Mouse (Mus musculus): ENCODE results near the gene Clcn1.

Gene Clcn1

GRCm38 (mm10) chr6:42309816-42310378, 23.4 kb downstream of the Clcn1 start:
- no peak for DNase-seq (ENCODE audit: low spot score)

DNA sequence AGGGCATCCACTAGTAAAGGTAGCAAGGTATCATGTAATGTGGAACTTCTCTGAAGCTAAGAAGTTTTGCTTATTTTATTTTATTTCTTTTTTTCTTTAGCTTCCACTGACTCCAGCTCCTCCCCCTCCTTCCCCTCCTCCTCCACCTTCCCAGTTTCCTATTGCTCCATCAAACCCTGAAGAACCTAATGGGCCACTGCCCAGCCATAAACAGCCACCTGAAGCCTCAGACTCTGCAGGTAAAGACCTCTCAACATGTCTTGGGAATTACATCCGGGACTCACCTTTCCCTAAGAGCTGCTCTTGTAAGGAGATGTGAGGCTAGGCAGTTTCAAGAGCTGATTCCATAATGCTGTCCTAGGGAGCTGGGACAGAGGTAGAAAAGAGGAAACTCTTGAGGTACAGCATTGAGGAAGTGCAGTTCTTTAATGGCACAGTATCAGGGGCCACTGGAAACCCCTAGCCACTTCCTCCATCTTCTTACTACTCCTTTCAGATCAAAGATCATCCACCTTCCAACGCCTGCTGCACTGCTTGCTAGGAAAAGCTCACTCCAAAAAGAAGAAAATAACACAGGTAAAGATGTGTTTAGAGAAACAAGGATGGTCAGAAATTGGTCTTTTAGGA, 24.1 kb downstream of the Clcn1 start:
- DNase-seq (ENCODE audit: low spot score): no peak

- no peak for DNase-seq (ENCODE audit: low spot score)
Measured at GRCm38 (mm10) chr6:42318293-42318692, 31.8 kb downstream of the Clcn1 start.

GRCm38 (mm10) chr6:42323371-42324066, 37.0 kb downstream of the Clcn1 start:
- DNase-seq (ENCODE audit: low spot score): no peak

DNA sequence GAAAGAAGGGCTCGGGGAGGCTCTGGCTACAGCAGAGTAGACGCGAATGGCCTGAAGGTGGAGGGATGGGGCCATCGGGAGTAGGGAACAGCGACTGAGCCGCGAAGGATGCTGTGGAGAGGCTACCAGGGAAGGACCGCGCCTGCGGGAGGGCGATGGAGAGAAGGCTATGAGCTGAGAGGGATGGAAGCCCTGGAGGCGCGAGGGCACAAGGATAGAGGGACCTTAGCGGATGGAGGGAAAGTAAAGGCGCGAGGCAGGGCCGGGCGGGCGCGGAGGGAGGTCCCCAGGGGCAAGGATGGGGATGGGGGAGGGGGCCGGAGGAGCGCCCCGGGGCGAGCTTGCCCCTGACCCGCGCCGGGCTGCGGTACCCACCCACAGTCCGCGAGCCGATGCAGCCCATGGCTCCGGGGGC, 37.6 kb downstream of the Clcn1 start:
- peak; percentile 46 for DNase-seq (ENCODE audit: low spot score)

DNA sequence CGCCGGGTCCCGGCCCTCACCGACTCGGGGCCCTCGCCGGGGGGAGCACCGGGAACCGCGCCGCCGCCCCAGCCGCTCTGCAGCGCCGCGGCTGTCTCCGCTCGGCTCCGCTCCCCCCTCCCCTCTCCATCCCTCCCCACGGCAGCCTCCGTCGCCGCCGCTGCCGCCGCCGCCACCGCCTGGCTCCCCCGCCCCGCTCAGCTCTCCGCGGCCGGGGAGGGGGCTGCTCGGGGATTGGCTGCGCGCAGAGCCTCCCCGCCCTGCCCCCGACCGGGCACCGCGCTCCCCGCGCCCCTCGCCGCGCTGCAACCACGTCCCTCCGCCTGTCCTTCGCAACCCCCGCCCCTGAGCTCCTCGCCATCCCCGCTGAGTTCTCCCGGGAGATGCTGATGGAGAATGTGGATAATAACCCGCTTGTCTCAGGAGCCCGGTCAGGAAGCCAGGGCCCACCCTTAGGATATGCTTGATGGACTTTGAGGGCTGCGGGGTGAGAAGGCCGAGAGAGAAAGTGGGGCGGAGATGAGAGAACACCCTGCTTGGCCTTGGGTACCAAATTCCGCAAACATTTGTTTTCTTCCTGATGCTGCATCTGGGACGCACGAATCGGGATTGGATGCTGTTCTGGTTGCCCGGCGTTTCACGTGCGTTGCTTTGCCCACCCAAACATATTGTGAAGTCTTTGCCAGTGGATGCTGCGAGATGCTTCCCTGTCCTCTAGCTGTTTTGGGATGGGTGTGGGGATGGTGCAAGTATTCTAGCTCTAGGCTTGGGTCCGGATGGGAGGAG, 38.2 kb downstream of the Clcn1 start, which contains the start of gene Fam131b:
TSS of gene Fam131b (minus strand) at position 162 of the 786 bp plus-strand sequence.
- peak; percentile 55 for DNase-seq (ENCODE audit: low spot score)

- peak; percentile 83 for DNase-seq (ENCODE audit: low spot score)
Measured at GRCm38 (mm10) chr6:42325268-42325609, 38.8 kb downstream of the Clcn1 start.

DNA sequence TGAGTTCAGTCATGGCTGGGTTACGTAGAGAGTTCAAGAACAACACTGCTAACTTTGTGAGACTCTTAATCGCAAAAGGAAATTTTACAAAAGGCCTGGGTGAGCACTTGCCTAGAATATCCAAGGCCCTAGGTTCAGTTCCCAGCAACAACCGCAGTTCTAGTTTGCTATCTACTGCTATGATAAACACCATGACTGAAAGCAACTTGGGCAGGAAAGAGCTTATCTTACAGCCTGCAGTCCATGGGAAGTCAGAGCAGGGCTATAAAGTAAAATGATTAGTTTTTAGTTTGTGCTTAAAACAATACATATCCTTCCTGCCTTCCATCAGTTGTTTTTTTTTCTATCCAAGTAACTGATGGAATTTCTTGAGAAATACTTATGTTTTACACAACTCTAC, 40.0 kb downstream of the Clcn1 start:
- no peak for DNase-seq (ENCODE audit: low spot score)

DNA sequence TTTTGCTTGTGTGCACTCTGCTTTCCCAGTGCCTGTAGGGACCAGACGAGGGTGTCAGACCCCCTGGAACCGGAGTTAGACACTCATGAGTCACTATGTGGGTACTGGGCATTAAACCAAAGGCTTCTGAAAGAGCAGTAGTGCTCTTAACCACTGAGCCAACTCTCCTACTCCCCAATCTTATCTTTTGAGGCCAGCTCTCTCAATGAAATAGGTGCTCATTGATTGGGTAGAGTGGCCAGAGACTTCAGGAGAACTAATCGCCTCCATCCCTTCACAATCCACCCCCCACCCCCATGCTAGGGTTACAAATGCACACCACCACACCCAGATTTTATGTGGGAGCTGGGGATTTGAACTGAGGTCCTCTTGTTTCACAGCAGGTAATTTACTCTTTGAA, 42.3 kb downstream of the Clcn1 start:
- DNase-seq (ENCODE audit: low spot score): no peak

GRCm38 (mm10) chr6:42330216-42330615, 43.7 kb downstream of the Clcn1 start:
- no peak for DNase-seq (ENCODE audit: low spot score)

DNA sequence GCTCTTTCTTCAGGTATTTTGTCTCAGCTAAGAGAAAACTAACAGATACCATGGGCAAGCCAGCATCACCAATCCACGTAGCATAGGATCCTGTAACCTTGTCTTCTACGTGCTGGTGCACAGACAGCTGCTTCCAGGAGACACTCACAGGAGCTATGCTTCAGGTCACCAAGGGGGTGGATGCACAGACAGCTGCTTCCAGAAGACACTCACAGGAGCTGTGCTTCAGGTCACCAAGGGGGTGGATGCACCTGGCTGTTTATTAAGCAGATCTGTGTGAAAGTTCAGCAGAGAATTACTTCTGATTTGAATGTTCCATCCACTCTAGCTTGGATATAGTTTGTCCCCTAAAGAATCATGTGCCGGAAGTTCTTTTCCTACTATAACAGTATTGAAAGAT, 44.5 kb downstream of the Clcn1 start:
- DNase-seq (ENCODE audit: low spot score): no peak

DNA sequence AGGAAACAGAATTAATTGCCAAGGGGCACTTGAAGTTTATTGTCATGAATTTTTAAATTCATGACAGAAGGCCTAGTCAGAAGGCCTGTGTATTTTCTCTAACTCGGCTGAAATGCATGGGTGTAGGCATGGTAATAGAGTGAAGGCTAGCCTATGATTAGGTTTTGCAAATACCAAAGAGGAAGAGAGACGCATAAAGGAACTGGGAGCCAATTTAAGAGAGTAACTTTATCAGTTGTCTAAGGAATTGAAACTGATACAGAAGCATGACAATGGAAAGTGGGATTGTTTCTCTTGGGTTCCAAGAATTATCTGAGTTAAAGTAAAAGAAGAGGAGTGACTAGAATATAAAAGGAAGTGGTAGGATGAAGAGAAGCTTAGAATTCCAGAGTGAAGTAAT, 52.7 kb downstream of the Clcn1 start:
- DNase-seq (ENCODE audit: low spot score): no peak

DNA sequence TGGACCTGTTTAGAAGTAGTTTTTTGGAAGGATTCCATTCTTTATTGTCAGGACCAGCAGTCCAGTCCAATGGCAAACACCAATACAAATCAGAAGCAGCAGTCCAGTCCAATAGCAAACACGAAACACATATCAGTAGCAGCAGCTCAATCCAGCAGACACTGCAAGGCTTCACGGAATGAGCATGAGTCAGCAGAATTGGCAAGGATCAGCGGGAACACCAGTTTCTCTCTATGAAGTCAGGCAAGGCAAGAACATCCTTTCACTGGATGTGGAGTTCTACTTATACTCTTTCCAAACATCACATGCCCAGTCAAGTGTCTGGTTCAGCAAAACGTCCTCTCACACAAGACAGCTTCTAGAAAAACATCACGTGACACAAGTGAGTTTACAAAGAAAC, 53.5 kb downstream of the Clcn1 start:
- DNase-seq (ENCODE audit: low spot score): peak; percentile 26

DNA sequence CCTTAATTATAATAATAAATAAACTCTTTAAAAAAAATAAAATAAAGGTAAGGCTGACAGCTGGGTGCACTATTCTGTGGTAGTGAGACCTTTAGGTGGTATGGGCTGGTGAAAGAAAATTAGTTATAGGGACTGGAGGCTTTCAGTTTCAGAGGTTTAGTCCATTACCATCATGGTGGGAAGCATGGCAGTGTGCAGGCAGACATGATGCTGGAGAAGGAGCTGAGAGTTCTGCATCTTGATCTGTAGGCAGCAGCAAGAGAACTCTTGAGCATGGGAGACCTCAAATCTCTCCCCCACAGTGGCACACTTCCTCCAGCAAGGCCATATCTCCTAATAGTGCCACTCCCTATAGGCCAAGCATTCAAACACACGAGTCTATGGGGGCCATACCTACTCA, 55.7 kb downstream of the Clcn1 start:
- DNase-seq (ENCODE audit: low spot score): no peak

GRCm38 (mm10) chr6:42343361-42344120, 57.1 kb downstream of the Clcn1 start:
- DNase-seq (ENCODE audit: low spot score): no peak

DNA sequence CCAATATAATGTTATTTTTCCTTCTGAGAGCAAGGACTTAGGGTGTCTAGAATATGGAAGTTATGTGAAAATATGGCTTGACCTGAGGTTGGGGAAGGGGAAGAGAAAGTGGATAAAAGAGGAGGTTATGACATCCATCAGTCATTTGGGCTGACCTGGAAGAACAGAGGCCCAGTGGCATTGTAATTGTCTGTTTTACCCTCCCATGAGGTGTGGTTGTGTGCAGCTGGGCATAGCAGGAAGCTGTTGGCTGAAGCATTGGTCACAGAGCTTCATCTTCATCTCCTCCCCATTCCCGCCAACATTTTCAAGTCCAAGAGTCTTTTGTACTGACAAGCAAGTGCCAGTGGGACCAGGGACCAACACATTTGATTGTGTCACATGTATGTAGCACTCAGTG, 57.8 kb downstream of the Clcn1 start:
- DNase-seq (ENCODE audit: low spot score): no peak

DNA sequence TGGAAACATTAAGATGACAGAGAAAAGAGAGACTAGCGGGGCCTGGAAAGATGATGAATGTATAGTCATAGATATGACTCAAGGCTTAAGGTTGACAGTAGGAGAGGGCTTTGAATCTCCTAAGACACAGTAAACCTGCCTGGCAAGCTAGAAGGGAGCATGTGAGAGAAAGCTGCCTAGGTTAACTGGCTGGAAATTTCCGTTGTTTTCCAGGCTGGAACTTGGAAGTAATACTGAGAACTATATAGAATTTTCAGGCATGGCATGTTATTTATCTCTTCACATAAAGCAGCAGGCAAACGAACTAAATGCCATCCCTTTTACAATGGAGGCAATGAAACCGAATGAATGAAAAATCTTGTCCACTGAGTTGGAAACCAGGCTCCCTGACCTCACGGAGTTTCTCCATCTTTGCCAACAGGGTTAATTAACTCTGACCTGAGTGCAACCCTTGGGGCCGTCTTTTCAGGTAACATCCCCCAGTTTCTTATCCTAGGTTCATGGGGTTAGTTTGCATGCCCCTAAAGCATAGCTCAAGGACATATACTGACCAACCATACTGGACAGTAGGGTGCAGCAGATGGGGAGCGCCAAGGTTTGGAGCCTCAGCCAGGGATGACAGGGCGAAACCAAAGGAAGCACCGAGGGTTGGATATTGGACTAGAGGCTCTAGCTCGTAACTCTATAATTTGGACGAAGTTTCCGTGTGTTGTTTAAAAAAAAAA, 62.0 kb downstream of the Clcn1 start:
- no peak for DNase-seq (ENCODE audit: low spot score)

- DNase-seq (ENCODE audit: low spot score): peak; percentile 67
Measured at GRCm38 (mm10) chr6:42349006-42349425, 62.5 kb downstream of the Clcn1 start.

GRCm38 (mm10) chr6:42349426-42350020, 63.0 kb downstream of the Clcn1 start, which contains the start of gene Zyx:
Gene Zyx, plus strand, starts transcription at chr6:42349630.
- peak; percentile 94 for DNase-seq (ENCODE audit: low spot score)

- DNase-seq (ENCODE audit: low spot score): peak; percentile 85
Measured at GRCm38 (mm10) chr6:42350021-42350967, 63.8 kb downstream of the Clcn1 start.

Measured in MN1 (cell line).